Mouse (Mus musculus): ENCODE results near the gene Nppa.
"Not testable (repeated sequence)": the region's sequence is repeated elsewhere in the genome, so short reads cannot be mapped to it uniquely, and the experiment has no call there.

Nppa gene

GRCm38 (mm10) chr4:148009641-148010040 is 9.1 kb downstream of the Nppa start:
- no peak for DNase-seq (ENCODE audit: extremely low spot score, low spot score)

- no peak for DNase-seq (ENCODE audit: extremely low spot score, low spot score)
Observed at GRCm38 (mm10) chr4:148011332-148011731, 10.8 kb downstream of the Nppa start.

GRCm38 (mm10) chr4:148012216-148012615 is 11.7 kb downstream of the Nppa start:
- no peak for DNase-seq (ENCODE audit: extremely low spot score, low spot score)

- no peak for DNase-seq (ENCODE audit: extremely low spot score, low spot score)
Observed at GRCm38 (mm10) chr4:148015418-148015817, 14.9 kb downstream of the Nppa start.

- DNase-seq (ENCODE audit: extremely low spot score, low spot score): no peak
Observed at GRCm38 (mm10) chr4:148016981-148017380, 16.5 kb downstream of the Nppa start.

GRCm38 (mm10) chr4:148018410-148018809 is 17.9 kb downstream of the Nppa start:
- DNase-seq (ENCODE audit: extremely low spot score, low spot score): no peak

GRCm38 (mm10) chr4:148024003-148024402 is 23.5 kb downstream of the Nppa start:
- DNase-seq (ENCODE audit: extremely low spot score, low spot score): no peak

- no peak for DNase-seq (ENCODE audit: extremely low spot score, low spot score)
Observed at GRCm38 (mm10) chr4:148029297-148029696, 28.8 kb downstream of the Nppa start.

- no peak for DNase-seq (ENCODE audit: extremely low spot score, low spot score)
Observed at GRCm38 (mm10) chr4:148030506-148030905, 30.0 kb downstream of the Nppa start.

GRCm38 (mm10) chr4:148033858-148034410 is 33.4 kb downstream of the Nppa start:
- DNase-seq (ENCODE audit: extremely low spot score, low spot score): no peak

- no peak for DNase-seq (ENCODE audit: extremely low spot score, low spot score)
Observed at GRCm38 (mm10) chr4:148035440-148035839, 34.9 kb downstream of the Nppa start.

- no peak for DNase-seq (ENCODE audit: extremely low spot score, low spot score)
Observed at GRCm38 (mm10) chr4:148038079-148038599, 37.6 kb downstream of the Nppa start.

- DNase-seq (ENCODE audit: extremely low spot score, low spot score): peak; percentile 100
Observed at GRCm38 (mm10) chr4:148038600-148039253, 38.2 kb downstream of the Nppa start, which contains the start of the genes Clcn6 and Mthfr. Clcn6 (minus strand) TSS chr4:148038821. Mthfr (plus strand) TSS chr4:148039077.

GRCm38 (mm10) chr4:148039254-148040028 is 38.9 kb downstream of the Nppa start:
- no peak for DNase-seq (ENCODE audit: extremely low spot score, low spot score)

GRCm38 (mm10) chr4:148040029-148040830 is 39.7 kb downstream of the Nppa start:
- DNase-seq (ENCODE audit: extremely low spot score, low spot score): no peak

- peak; percentile 81 for DNase-seq (ENCODE audit: extremely low spot score, low spot score)
Observed at GRCm38 (mm10) chr4:148040933-148041610, 40.5 kb downstream of the Nppa start.

- DNase-seq (ENCODE audit: extremely low spot score, low spot score): peak; percentile 41
Observed at GRCm38 (mm10) chr4:148041611-148042191, 41.2 kb downstream of the Nppa start.

- not testable (repeated sequence) for DNase-seq (ENCODE audit: extremely low spot score, low spot score)
Observed at GRCm38 (mm10) chr4:148043327-148043726, 42.8 kb downstream of the Nppa start.

- no peak for DNase-seq (ENCODE audit: extremely low spot score, low spot score)
Observed at GRCm38 (mm10) chr4:148044113-148044512, 43.6 kb downstream of the Nppa start.

GRCm38 (mm10) chr4:148046450-148047031 is 46.0 kb downstream of the Nppa start:
- DNase-seq (ENCODE audit: extremely low spot score, low spot score): no peak

All from neural tube, embryonic 10.5 days (tissue).